Mouse (Mus musculus) C2C12 (cell line): ENCODE data around the gene Snx29. TPM values are rescaled to one million over a fixed set of nuclear protein-coding genes. Genes with fewer than 3 reads are reported as not detected.

Experiments used
- H3K27me3 ChIP-seq: one replicate; pipeline ENCODE4 v1.6.1; 2011; ENCODE audit not compliant: control insufficient read depth, insufficient read depth, insufficient read length
- H3K36me3 ChIP-seq: one replicate; pipeline ENCODE4 v1.6.1; 2011; ENCODE audit not compliant: control insufficient read depth, insufficient read depth
- H3K4me3 ChIP-seq: one replicate; pipeline ENCODE4 v1.5.1; 2011; ENCODE audit warnings: mild to moderate bottlenecking, control low read depth; ENCODE audit not compliant: poor library complexity, insufficient read depth, severe bottlenecking
- H3K79me2 ChIP-seq: one replicate; pipeline ENCODE4 v1.6.1; 2011; ENCODE audit not compliant: control insufficient read depth, insufficient read depth
- H3K79me3 ChIP-seq: one replicate; pipeline ENCODE4 v1.6.1; 2011; ENCODE audit warnings: low read depth, control low read depth
- H3ac ChIP-seq: one replicate; pipeline ENCODE3; 2011; ENCODE audit warnings: low read depth; ENCODE audit not compliant: control insufficient read depth, insufficient read length
- CEBPB ChIP-seq: IDR thresholded peaks from one replicate; pipeline ENCODE4 v1.6.1; 2011; ENCODE audit warnings: low read depth, mild to moderate bottlenecking, control low read depth, moderate library complexity
- CTCF ChIP-seq: IDR thresholded peaks from one replicate; pipeline ENCODE4 v1.5.1; 2011; ENCODE audit not compliant: control insufficient read depth, insufficient read depth, insufficient read length
- FOSL1 ChIP-seq: IDR thresholded peaks from one replicate; pipeline ENCODE4 v1.8.0; 2011; ENCODE audit warnings: mild to moderate bottlenecking, low read length; ENCODE audit not compliant: poor library complexity, insufficient read depth, severe bottlenecking
- MAX ChIP-seq: IDR thresholded peaks from one replicate; pipeline ENCODE4 v1.6.1; 2011; ENCODE audit warnings: mild to moderate bottlenecking, control low read depth
- MYOD1 ChIP-seq: IDR thresholded peaks from one replicate; pipeline ENCODE4 v1.6.1; 2011; ENCODE audit warnings: low read depth; ENCODE audit not compliant: control insufficient read depth, insufficient read length
- MYOG ChIP-seq: IDR thresholded peaks from one replicate; pipeline ENCODE4 v1.6.1; 2011; ENCODE audit not compliant: control insufficient read depth, insufficient read length; ENCODE audit errors: extremely low read depth
- USF1 ChIP-seq: IDR thresholded peaks from one replicate; pipeline ENCODE4 v1.6.1; 2011; ENCODE audit warnings: low read depth, mild to moderate bottlenecking, control low read depth, moderate library complexity
- polyA plus RNA-seq: library from polyadenylated mRNA; unstranded; fragments of >200 nt; fragmentation: generic; extraction: Trizol; gene quantifications from one replicate; pipeline ENCODE4 v1.2.1, GENCODE M21; 2012; ENCODE audit warnings: missing spikeins

The Snx29 gene
- polyA plus RNA-seq, 1 experiment: 0.62 TPM

GRCm38 (mm10) chr16:11638739-11639138 is 316.0 kb downstream of the Snx29 start:
- Histone ChIP-seq H3K4me3 (no peak overlapping the region), H3K79me3 (no peaks in the 10 kb centered on the region), H3K36me3 (no peaks in the 10 kb centered on the region), H3K79me2 (no peaks in the 10 kb centered on the region), H3K27me3 (no peaks in the 10 kb centered on the region), H3ac (no peak overlapping the region)
- no peak for TF ChIP-seq CEBPB
- no peak for TF ChIP-seq USF1
- TF ChIP-seq MAX: no peak
- no peak for TF ChIP-seq CTCF
- TF ChIP-seq MYOG: no peak
- no peak for TF ChIP-seq FOSL1
- no peak for TF ChIP-seq MYOD1

- Histone ChIP-seq H3ac (no peak overlapping the region), H3K79me3 (no peaks in the 10 kb centered on the region), H3K36me3 (no peaks in the 10 kb centered on the region), H3K4me3 (no peak overlapping the region), H3K27me3 (no peaks in the 10 kb centered on the region), H3K79me2 (no peaks in the 10 kb centered on the region)
- TF ChIP-seq MAX: no peak
- no peak for TF ChIP-seq CEBPB
- TF ChIP-seq MYOD1: no peak
- no peak for TF ChIP-seq CTCF
- no peak for TF ChIP-seq USF1
- no peak for TF ChIP-seq FOSL1
Measured at GRCm38 (mm10) chr16:11639936-11640335, 317.2 kb downstream of the Snx29 start.

- Histone ChIP-seq H3K79me3 (no peaks in the 10 kb centered on the region), H3ac (no peak overlapping the region), H3K79me2 (no peaks in the 10 kb centered on the region), H3K4me3 (no peak overlapping the region), H3K36me3 (no peaks in the 10 kb centered on the region), H3K27me3 (no peaks in the 10 kb centered on the region)
- TF ChIP-seq CEBPB: no peak
- no peak for TF ChIP-seq USF1
- no peak for TF ChIP-seq MYOD1
- TF ChIP-seq FOSL1: no peak
- TF ChIP-seq CTCF: no peak
- TF ChIP-seq MAX: no peak
- no peak for TF ChIP-seq MYOG
Measured at GRCm38 (mm10) chr16:11643603-11644002, 320.9 kb downstream of the Snx29 start.

GRCm38 (mm10) chr16:11644399-11644798 is 321.7 kb downstream of the Snx29 start:
- no peaks in the 10 kb centered on the region for H3K79me2 ChIP-seq
- H3ac ChIP-seq: no peak overlapping the region
- TF ChIP-seq MYOD1: no peak
- TF ChIP-seq CEBPB: no peak
- TF ChIP-seq CTCF: no peak
- TF ChIP-seq MYOG: no peak
- no peak for TF ChIP-seq MAX
- no peak for TF ChIP-seq FOSL1
- TF ChIP-seq USF1: no peak
- no peaks in the 10 kb centered on the region for H3K27me3 ChIP-seq
- H3K36me3 ChIP-seq: no peaks in the 10 kb centered on the region
- no peak overlapping the region for H3K4me3 ChIP-seq
- H3K79me3 ChIP-seq: no peaks in the 10 kb centered on the region

GRCm38 (mm10) chr16:11645668-11646067 is 323.0 kb downstream of the Snx29 start:
- H3K36me3 ChIP-seq: no peaks in the 10 kb centered on the region
- no peaks in the 10 kb centered on the region for H3K79me2 ChIP-seq
- H3K79me3 ChIP-seq: no peaks in the 10 kb centered on the region
- no peaks in the 10 kb centered on the region for H3K27me3 ChIP-seq
- H3K4me3 ChIP-seq: no peak overlapping the region
- no peak overlapping the region for H3ac ChIP-seq
- TF ChIP-seq MYOD1: no peak

- Histone ChIP-seq H3ac (no peak overlapping the region), H3K79me3 (no peaks in the 10 kb centered on the region), H3K36me3 (no peaks in the 10 kb centered on the region), H3K79me2 (no peaks in the 10 kb centered on the region), H3K27me3 (no peaks in the 10 kb centered on the region), H3K4me3 (no peak overlapping the region)
- TF ChIP-seq FOSL1 (no peak), CEBPB (no peak), CTCF (no peak), USF1 (no peak), MAX (no peak)
Measured at GRCm38 (mm10) chr16:11646745-11647289, 324.1 kb downstream of the Snx29 start.
